Mouse (Mus musculus): ENCODE measurements around the gene Ago3.

DNA sequence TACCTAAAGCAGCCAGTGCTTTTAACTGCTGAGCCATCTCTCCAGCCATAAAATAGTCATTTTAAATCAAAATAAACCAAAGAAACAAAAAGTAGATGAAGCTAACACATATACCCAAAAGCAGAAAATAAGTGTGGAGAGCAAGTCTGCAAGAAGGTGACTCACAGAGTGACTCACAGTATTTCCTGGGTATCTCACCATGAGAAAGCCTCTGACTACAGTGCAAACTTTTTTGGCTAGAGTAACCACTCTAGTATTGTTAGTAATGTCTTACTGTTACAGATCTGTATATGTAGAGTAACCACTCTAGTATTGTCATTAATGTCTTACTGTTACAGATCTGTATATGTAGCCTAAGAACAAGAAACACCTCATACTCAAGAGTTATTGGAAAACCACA is 13.6 kb downstream of the Ago3 start:
- TF ChIP-seq CTCF (conservative IDR thresholded peaks at IDR 0.05; ENCODE audit: low read length) = no peak
- TF ChIP-seq POU5F1 (IDR thresholded peaks at IDR 0.05; ENCODE audit: borderline replicate concordance, low read length) = no peak
- no peak for TF ChIP-seq NANOG (IDR thresholded peaks at IDR 0.05; ENCODE audit: borderline replicate concordance, low read length)

All from E14TG2a.4 (cell line).